Mouse (Mus musculus): ENCODE measurements around the gene Adipoq. TPM values are rescaled to one million over a fixed set of nuclear protein-coding genes. Genes with fewer than 3 reads are reported as not detected.

The Adipoq gene
- total and polyA plus RNA-seq, 3 experiments, result not detected

- H3K4me1 ChIP-seq (ENCODE audit: control insufficient read depth in 1 of 2, insufficient read depth in 2 of 2, low read length in 2 of 2), result peaks cover 3 to 6% of the 10 kb centered on the region in 2 experiments; a peak in 3 of 4 replicates
- TF ChIP-seq POLR2A (IDR thresholded peaks at IDR 0.05; ENCODE audit: control insufficient read depth in 1 of 2, insufficient read depth in 1 of 2, low read depth in 1 of 2, low read length in 2 of 2, poor library complexity in 1 of 2), result 0 out of 4 replicates have a peak, but pooled peaks of 1 of the 2 experiments have one; percentile 15
- TF ChIP-seq TAL1 (IDR thresholded peaks at IDR 0.05; ENCODE audit: low read length), result no peak
- peak overlapping the region; percentile 35; the same call in 1 of the 2 replicates for H3K27ac ChIP-seq (ENCODE audit: control insufficient read depth, low read depth, low read length)
- peak overlapping the region; percentile 58 for H3K9ac ChIP-seq (ENCODE audit: control insufficient read depth, low read depth, low read length, poor library complexity, severe bottlenecking)
- H3K4me3 ChIP-seq (ENCODE audit: control insufficient read depth in 1 of 2, insufficient read depth in 1 of 2, low read depth in 2 of 2, low read length in 2 of 2), result peak overlapping the region; percentile 53 to 57
- no peak for DNase-seq (ENCODE audit: low read depth, low spot score)
- no peaks in the 10 kb centered on the region for H3K9me3 ChIP-seq (replicated peaks; ENCODE audit: insufficient read depth, low read length)
- H3K27me3 ChIP-seq (ENCODE audit: control insufficient read depth in 1 of 2, insufficient read depth in 2 of 2, low read length in 2 of 2), result no peaks in the 10 kb centered on the region
- H3K36me3 ChIP-seq (ENCODE audit: control insufficient read depth in 1 of 2, insufficient read depth in 2 of 2, low read length in 2 of 2), result peaks cover 0 to 14% of the 10 kb centered on the region in 2 experiments; a peak in 2 of 4 replicates
- H3K79me2 ChIP-seq (ENCODE audit: control insufficient read depth, insufficient read depth, low read length, poor library complexity), result peaks cover 6% of the 10 kb centered on the region
Measured at GRCm38 (mm10) chr16:23102340-23103037, 43.8 kb upstream of the Adipoq start.

GRCm38 (mm10) chr16:23103038-23103745 is 43.1 kb upstream of the Adipoq start:
- H3K4me3 ChIP-seq (ENCODE audit: control insufficient read depth in 1 of 2, insufficient read depth in 1 of 2, low read depth in 2 of 2, low read length in 2 of 2), result peak overlapping the region; percentile 53 to 57
- peak; percentile 55 for DNase-seq (ENCODE audit: low read depth, low spot score)
- peak overlapping the region; percentile 58 for H3K9ac ChIP-seq (ENCODE audit: control insufficient read depth, low read depth, low read length, poor library complexity, severe bottlenecking)
- peaks cover 3 to 6% of the 10 kb centered on the region in 2 experiments; a peak in 3 of 4 replicates for H3K4me1 ChIP-seq (ENCODE audit: control insufficient read depth in 1 of 2, insufficient read depth in 2 of 2, low read length in 2 of 2)
- H3K27ac ChIP-seq (ENCODE audit: control insufficient read depth, low read depth, low read length), result peak overlapping the region; percentile 31; the same call in 1 of the 2 replicates
- peaks cover 13% of the 10 kb centered on the region for H3K79me2 ChIP-seq (ENCODE audit: control insufficient read depth, insufficient read depth, low read length, poor library complexity)
- no peaks in the 10 kb centered on the region for H3K9me3 ChIP-seq (replicated peaks; ENCODE audit: insufficient read depth, low read length)
- TF ChIP-seq MAFK (IDR thresholded peaks at IDR 0.05; ENCODE audit: borderline replicate concordance, low read depth, low read length) (no peak), MXI1 (IDR thresholded peaks at IDR 0.05; ENCODE audit: low read depth, low read length) (peak; percentile 34; the same call in 1 of the 2 replicates)
- no peaks in the 10 kb centered on the region for H3K27me3 ChIP-seq (ENCODE audit: control insufficient read depth in 1 of 2, insufficient read depth in 2 of 2, low read length in 2 of 2)
- peaks cover 0 to 14% of the 10 kb centered on the region in 2 experiments; a peak in 2 of 4 replicates for H3K36me3 ChIP-seq (ENCODE audit: control insufficient read depth in 1 of 2, insufficient read depth in 2 of 2, low read length in 2 of 2)

- TF ChIP-seq TCF12 (IDR thresholded peaks at IDR 0.05; ENCODE audit: low read depth, low read length), result no peak
- no peak for TF ChIP-seq SIN3A (IDR thresholded peaks at IDR 0.05; ENCODE audit: low read length)
- no peak for TF ChIP-seq ZKSCAN1 (IDR thresholded peaks at IDR 0.05; ENCODE audit: low read depth, low read length)
- no peak for TF ChIP-seq RCOR1 (IDR thresholded peaks at IDR 0.05; ENCODE audit: low read depth, low read length)
- no peak for TF ChIP-seq ZC3H11A (IDR thresholded peaks at IDR 0.05; ENCODE audit: low read depth, low read length)
- TF ChIP-seq CTCF (IDR thresholded peaks at IDR 0.05 in 2 of 3, conservative IDR thresholded peaks at IDR 0.05 in 1 of 3; ENCODE audit: control insufficient read depth in 1 of 3, insufficient read depth in 1 of 3, low read depth in 2 of 3, low read length in 3 of 3, poor library complexity in 1 of 3, severe bottlenecking in 1 of 3), result no peak
- TF ChIP-seq GABPA (IDR thresholded peaks at IDR 0.05; ENCODE audit: low read depth, low read length), result no peak
- TF ChIP-seq CHD1 (IDR thresholded peaks at IDR 0.05; ENCODE audit: low read depth, low read length), result no peak
- TF ChIP-seq GATA1 (IDR thresholded peaks at IDR 0.05; ENCODE audit: low read depth, low read length), result no peak
- TF ChIP-seq UBTF (IDR thresholded peaks at IDR 0.05; ENCODE audit: borderline replicate concordance, insufficient read depth, low read depth, low read length), result no peak
- no peak for TF ChIP-seq USF2 (IDR thresholded peaks at IDR 0.05; ENCODE audit: borderline replicate concordance in 1 of 2, insufficient read depth in 1 of 2, low read depth in 1 of 2, low read length in 2 of 2)
- TF ChIP-seq POLR2AphosphoS2 (IDR thresholded peaks at IDR 0.05; ENCODE audit: low read length), result no peak
- TF ChIP-seq ELF1 (IDR thresholded peaks at IDR 0.05; ENCODE audit: low read depth, low read length), result no peak
- no peak for TF ChIP-seq JUND (IDR thresholded peaks at IDR 0.05; ENCODE audit: low read depth, low read length)
- Histone ChIP-seq H3K27ac (ENCODE audit: control insufficient read depth, low read depth, low read length) (peak overlapping the region; percentile 49; the same call in 1 of the 2 replicates), H3K27me3 (ENCODE audit: control insufficient read depth in 1 of 2, insufficient read depth in 2 of 2, low read length in 2 of 2) (no peaks in the 10 kb centered on the region)
Measured at GRCm38 (mm10) chr16:23103841-23104240, 42.5 kb upstream of the Adipoq start.

More at GRCm38 (mm10) chr16:23103841-23104240, 42.5 kb upstream of the Adipoq start:
- H3K79me2 ChIP-seq (ENCODE audit: control insufficient read depth, insufficient read depth, low read length, poor library complexity), result peaks cover 19% of the 10 kb centered on the region
- peak overlapping the region; percentile 40 for H3K9ac ChIP-seq (ENCODE audit: control insufficient read depth, low read depth, low read length, poor library complexity, severe bottlenecking)
- DNase-seq (ENCODE audit: low read depth, low spot score), result peak; percentile 44
- H3K4me3 ChIP-seq (ENCODE audit: control insufficient read depth in 1 of 2, insufficient read depth in 1 of 2, low read depth in 2 of 2, low read length in 2 of 2), result peak overlapping the region in 1 of 2 experiments; percentile 9; a peak in 1 of 4 replicates
- no peaks in the 10 kb centered on the region for H3K9me3 ChIP-seq (replicated peaks; ENCODE audit: insufficient read depth, low read length)
- H3K4me1 ChIP-seq (ENCODE audit: control insufficient read depth in 1 of 2, insufficient read depth in 2 of 2, low read length in 2 of 2), result peaks cover 3 to 6% of the 10 kb centered on the region in 2 experiments; a peak in 3 of 4 replicates
- peaks cover 4 to 14% of the 10 kb centered on the region in 2 experiments for H3K36me3 ChIP-seq (ENCODE audit: control insufficient read depth in 1 of 2, insufficient read depth in 2 of 2, low read length in 2 of 2)

Measured in MEL (cell line).